Mouse (Mus musculus) gonadal fat pad, adult 2 months (tissue): Measurements from ENCODE around the gene Kcnj6. TPM values are rescaled to one million over a fixed set of nuclear protein-coding genes. Genes with fewer than 3 reads are reported as not detected.

Experiments used
- DNase-seq: peaks from one replicate; pipeline ENCODE4 v3.0.0-alpha.2; 2012; ENCODE audit warnings: low read depth
- polyA plus RNA-seq: library from polyadenylated mRNA; depleted of rRNA; stranded (reverse); fragments of >200 nt; gene quantifications from 2 replicates; pipeline ENCODE4 v1.2.3, GENCODE M21; 2012

Gene Kcnj6
- polyA plus RNA-seq, 1 experiment, result not detected

GRCm38 (mm10) chr16:94720476-94721153, 276.9 kb downstream of the Kcnj6 start:
- DNase-seq, result no peak

- no peak for DNase-seq
These were observed 278.0 kb downstream of the Kcnj6 start for GRCm38 (mm10) chr16:94719488-94719887.

GRCm38 (mm10) chr16:94718919-94719318, 278.6 kb downstream of the Kcnj6 start:
- DNase-seq, result no peak

GRCm38 (mm10) chr16:94717051-94717450, 280.4 kb downstream of the Kcnj6 start:
- DNase-seq, result no peak

GRCm38 (mm10) chr16:94714483-94714882, 283.0 kb downstream of the Kcnj6 start:
- no peak for DNase-seq

- no peak for DNase-seq
These were observed 283.9 kb downstream of the Kcnj6 start for GRCm38 (mm10) chr16:94713480-94714094.

- DNase-seq, result no peak
These were observed 295.5 kb downstream of the Kcnj6 start for GRCm38 (mm10) chr16:94701971-94702370.

- DNase-seq, result no peak
These were observed 296.4 kb downstream of the Kcnj6 start for GRCm38 (mm10) chr16:94701141-94701540.
